Mouse (Mus musculus) lung, embryonic 14.5 days (tissue): Measurements from ENCODE around the gene Smim5. TPM values are rescaled to one million over a fixed set of nuclear protein-coding genes. Genes with fewer than 3 reads are reported as not detected.
A peak's percentile ranks its signal among the peaks of the same experiment; 100 is the strongest.

Experiments
- ATAC-seq: fragments of 200-750 bp; cut with Nextera tagmentation; 2 replicates; pipeline ENCODE4 v1.8.0; 2017; ENCODE audit warnings: mild to moderate bottlenecking, moderate TSS enrichment, moderate library complexity; ENCODE audit not compliant: insufficient read depth
- DNase-seq: peaks from one replicate; pipeline ENCODE4 v3.0.0-alpha.2; 2015
- H3K27ac ChIP-seq: fragments of 300-500 bp; sonication (generic); 2 replicates; pipeline ENCODE4 v1.5.1; 2014; ENCODE audit warnings: low read depth, mild to moderate bottlenecking, moderate library complexity
- H3K27me3 ChIP-seq: fragments of 300-500 bp; sonication (generic); 2 replicates; pipeline ENCODE4 v1.6.1; 2014; ENCODE audit warnings: low read length, control low read depth; ENCODE audit not compliant: insufficient read depth
- H3K36me3 ChIP-seq: fragments of 300-500 bp; sonication (generic); 2 replicates; pipeline ENCODE4 v1.6.1; 2014; ENCODE audit warnings: control low read depth; ENCODE audit not compliant: insufficient read depth
- H3K4me1 ChIP-seq: fragments of 300-500 bp; sonication (generic); 2 replicates; pipeline ENCODE4 v1.6.1; 2014; ENCODE audit warnings: antibody characterized with exemption, control low read depth; ENCODE audit not compliant: insufficient read depth
- H3K4me2 ChIP-seq: fragments of 300-500 bp; sonication (generic); 2 replicates; pipeline ENCODE4 v1.6.1; 2014; ENCODE audit warnings: mild to moderate bottlenecking
- H3K4me3 ChIP-seq: fragments of 300-500 bp; sonication (generic); 2 replicates; pipeline ENCODE4 v1.5.1; 2014; ENCODE audit warnings: low read depth, low read length
- H3K9ac ChIP-seq: fragments of 300-500 bp; sonication (generic); 2 replicates; pipeline ENCODE4 v1.6.1; 2014
- H3K9me3 ChIP-seq: fragments of 300-500 bp; sonication (generic); 2 replicates; pipeline ENCODE4 v1.6.1; 2016; ENCODE audit warnings: low read depth, low read length, control low read depth
- CTCF ChIP-seq: IDR thresholded peaks from 2 replicates; pipeline ENCODE4 v1.5.1; 2016; ENCODE audit warnings: antibody characterized with exemption, low read depth
- WGBS: fragments of 180-500 bp; shearing (Covaris S2); extraction: QIAGEN DNeasy Blood & Tissue Kit; methylation state at CpG from one replicate; pipeline ENCODE4 v1.1.7; 2014; 5-methylcytosine and 5-hydroxymethylcytosine counted together
- polyA plus RNA-seq: library from polyadenylated mRNA; unstranded; fragments of >200 nt; fragmentation: Nextera tagmentation; extraction: Ambion mirVana; gene quantifications from 2 replicates; pipeline ENCODE4 v1.2.1, GENCODE M21; 2014

Gene Smim5
- polyA plus RNA-seq, 1 experiment from 2014 or later: 1.9 TPM

DNA sequence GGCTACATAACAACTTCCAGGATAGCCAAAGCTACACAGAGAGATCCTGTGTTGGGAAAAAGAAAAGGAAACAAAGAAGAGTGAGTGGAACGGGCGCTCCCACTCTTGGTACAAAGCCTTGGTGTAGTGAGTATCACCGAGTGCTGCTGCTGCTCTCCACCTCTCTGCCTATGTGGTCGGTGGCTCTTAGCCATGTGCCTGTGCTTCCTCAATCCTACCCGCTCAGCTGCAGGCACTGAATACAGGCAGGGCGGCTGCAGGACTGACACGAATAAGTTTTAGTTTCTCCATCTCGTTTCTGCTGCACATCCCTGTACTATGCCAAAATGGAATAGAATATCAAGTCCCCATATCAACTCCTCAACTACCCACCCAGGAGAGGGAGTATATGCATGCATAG is 29.3 kb downstream of the Smim5 start:
- no peak for TF ChIP-seq CTCF
- H3K4me1 ChIP-seq: peaks cover 7% of the 10 kb centered on the region; the same call in 1 of the 2 replicates
- no peaks in the 10 kb centered on the region for H3K27me3 ChIP-seq
- ATAC-seq (no peak), DNase-seq (no peak)
- 83% methylated on average over 8 of the region's 8 CpGs for WGBS
- no peak overlapping the region for H3K9ac ChIP-seq
- no peak overlapping the region for H3K4me3 ChIP-seq
- no peak overlapping the region for H3K4me2 ChIP-seq
- no peak overlapping the region for H3K27ac ChIP-seq
- peaks cover 26% of the 10 kb centered on the region; the same call in 1 of the 2 replicates for H3K36me3 ChIP-seq
- no peaks in the 10 kb centered on the region for H3K9me3 ChIP-seq

DNA sequence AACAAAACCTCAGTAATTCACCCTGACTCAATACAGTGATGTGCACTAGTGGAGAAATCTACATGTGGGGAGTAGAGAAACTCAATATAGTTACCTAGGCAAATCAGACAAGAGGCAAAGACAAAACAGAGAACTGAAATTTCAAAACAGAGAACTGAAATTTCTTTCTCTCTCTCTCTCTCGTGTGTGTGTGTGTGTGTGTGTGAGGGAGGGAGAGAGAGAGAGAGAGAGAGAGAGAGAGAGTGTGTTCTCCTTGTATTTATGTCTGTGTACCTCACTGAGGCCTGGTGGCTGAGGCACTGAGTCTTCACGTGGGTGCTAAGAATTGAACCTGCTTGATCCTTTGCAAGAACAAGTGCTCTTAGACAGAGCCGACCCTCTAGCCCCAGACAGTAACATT is 30.1 kb downstream of the Smim5 start:
- DNase-seq (no peak), ATAC-seq (no peak)
- no peak overlapping the region for H3K4me2 ChIP-seq
- no peaks in the 10 kb centered on the region for H3K9me3 ChIP-seq
- H3K4me1 ChIP-seq: peaks cover 11% of the 10 kb centered on the region; the same call in 1 of the 2 replicates
- 59% methylated on average over 2 of the region's 3 CpGs for WGBS
- H3K4me3 ChIP-seq: no peak overlapping the region
- no peaks in the 10 kb centered on the region for H3K27me3 ChIP-seq
- peaks cover 24% of the 10 kb centered on the region; the same call in 1 of the 2 replicates for H3K36me3 ChIP-seq
- H3K9ac ChIP-seq: no peak overlapping the region
- H3K27ac ChIP-seq: no peak overlapping the region
- no peak for TF ChIP-seq CTCF

DNA sequence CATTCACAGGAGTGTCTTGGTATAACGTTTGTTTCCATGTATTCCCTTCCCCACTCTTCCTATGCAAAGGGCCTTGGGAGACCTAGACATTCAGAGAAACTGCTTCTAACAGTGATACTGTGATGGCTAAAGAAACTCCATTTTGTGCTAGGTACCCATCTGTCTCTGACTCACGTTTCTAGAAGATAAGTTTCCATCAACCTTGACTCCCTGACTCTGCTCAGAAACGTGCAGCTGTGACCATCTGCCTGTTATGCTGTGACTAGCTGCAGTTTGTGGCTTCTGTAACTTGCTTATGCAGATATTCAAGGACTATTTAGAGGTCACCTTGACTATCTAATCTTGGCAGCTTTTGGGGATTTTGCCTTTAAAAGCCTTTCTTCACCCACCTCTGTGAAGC is 31.5 kb downstream of the Smim5 start:
- DNase-seq (no peak), ATAC-seq (no peak)
- TF ChIP-seq CTCF: no peak
- H3K4me1 ChIP-seq: peaks cover 11% of the 10 kb centered on the region; the same call in 1 of the 2 replicates
- no peaks in the 10 kb centered on the region for H3K9me3 ChIP-seq
- no peak overlapping the region for H3K27ac ChIP-seq
- WGBS: 60% methylated on average over 3 of the region's 3 CpGs
- no peak overlapping the region for H3K4me3 ChIP-seq
- H3K4me2 ChIP-seq: no peak overlapping the region
- no peaks in the 10 kb centered on the region for H3K27me3 ChIP-seq
- no peak overlapping the region for H3K9ac ChIP-seq
- H3K36me3 ChIP-seq: peaks cover 26% of the 10 kb centered on the region

DNA sequence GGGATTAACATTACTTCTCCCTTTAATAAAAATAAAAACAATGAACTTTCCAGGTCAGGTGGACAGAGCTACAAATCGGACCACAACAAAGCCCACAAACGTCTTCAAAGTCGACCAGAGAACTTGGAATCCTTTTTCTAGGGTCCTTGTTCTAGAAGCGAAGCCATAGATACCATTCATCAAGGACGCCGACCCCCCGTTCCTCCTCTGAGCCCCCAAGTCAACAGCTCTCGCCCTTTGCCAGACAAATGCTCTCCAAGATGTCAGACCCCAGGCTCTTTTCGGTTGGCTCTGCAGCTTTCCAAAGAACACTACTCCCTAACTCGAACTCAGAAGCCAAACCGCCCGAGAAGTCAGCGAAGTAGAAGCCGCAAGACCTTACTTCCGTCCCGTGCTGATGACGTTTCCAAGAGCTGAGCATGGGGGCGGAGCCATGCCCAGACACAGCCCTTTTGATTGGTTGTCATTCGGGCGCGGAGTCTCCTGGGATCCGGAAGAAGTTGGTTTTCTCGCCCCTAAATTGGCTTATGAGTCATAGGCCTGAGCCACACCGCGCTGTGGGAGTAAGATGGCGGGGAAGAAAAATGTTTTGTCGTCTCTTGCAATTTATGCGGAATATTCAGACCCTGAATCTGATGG is 33.5 kb downstream of the Smim5 start, which contains the start of the genes Sap30bp and Recql5:
Gene Sap30bp (plus strand): TSS at position 175 of the 639 bp plus-strand sequence.
Gene Recql5 (minus strand): TSS at position 370 of the 639 bp plus-strand sequence.
- peak within 1 kb of the TSS; percentile 94 for H3K4me2 ChIP-seq
- under 1% methylated on average over 28 of the region's 28 CpGs for WGBS
- H3K9ac ChIP-seq: peak within 1 kb of the TSS; percentile 74
- peak; percentile 100 for ATAC-seq
- no peaks in the 10 kb centered on the region for H3K9me3 ChIP-seq
- H3K27ac ChIP-seq: no peak within 1 kb of the TSS
- H3K27me3 ChIP-seq: no peaks in the 10 kb centered on the region
- H3K4me1 ChIP-seq: peaks cover 11% of the 10 kb centered on the region; the same call in 1 of the 2 replicates
- H3K4me3 ChIP-seq: peak within 1 kb of the TSS; percentile 86
- DNase-seq: peak; percentile 100
- no peak for TF ChIP-seq CTCF
- H3K36me3 ChIP-seq: peaks cover 36% of the 10 kb centered on the region

DNA sequence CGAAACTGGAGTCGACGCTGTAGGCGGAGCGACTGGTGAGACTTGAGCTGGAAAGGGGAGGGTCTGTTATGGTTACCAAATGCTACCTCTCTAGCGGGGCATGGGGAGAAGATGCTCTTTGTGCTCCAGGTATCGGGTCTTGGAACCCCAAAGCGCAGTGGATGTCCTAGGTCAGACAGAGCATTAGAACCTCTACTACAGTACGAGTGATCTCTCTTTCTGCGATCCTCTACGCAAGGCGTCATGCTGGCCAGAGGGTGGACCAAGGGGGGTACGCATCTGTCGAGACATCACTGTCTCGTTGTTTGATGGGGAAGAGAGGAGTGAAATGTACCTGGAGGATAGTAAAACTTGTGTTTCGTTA is 34.0 kb downstream of the Smim5 start:
- no peak for DNase-seq
- peak overlapping the region; percentile 82 for H3K4me2 ChIP-seq

DNA sequence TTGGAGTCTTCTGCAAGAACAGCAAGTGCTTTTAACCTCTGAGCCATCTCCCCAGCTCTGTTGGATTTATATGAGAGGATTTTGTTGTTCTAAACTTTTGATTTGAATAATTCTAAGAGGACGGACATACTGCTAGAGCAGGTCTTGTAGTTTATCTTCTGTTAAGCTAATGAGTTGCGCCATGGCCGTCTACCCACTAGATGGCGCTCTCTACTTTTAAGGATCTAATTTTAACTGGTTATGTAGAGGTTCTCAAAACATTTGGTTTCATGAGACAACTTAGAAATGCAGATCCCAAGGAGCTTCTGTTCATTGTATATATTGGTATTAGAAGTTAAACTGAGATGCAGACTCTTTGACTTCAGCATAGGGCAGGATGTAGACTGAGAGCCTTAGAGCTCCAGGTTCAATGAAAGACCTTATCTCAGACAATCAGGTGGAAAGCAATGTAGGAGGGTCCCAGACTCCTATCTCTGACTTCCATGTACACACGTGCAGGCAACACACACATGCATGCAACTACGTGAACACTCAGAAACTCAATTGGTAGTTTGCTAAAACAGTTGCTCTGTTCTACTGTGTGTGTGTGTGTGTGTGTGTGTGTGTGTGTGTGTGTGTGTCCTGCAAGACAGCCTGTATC is 40.0 kb downstream of the Smim5 start:
- ATAC-seq: no peak
- peak; percentile 93 for DNase-seq
- Histone ChIP-seq H3K4me2 (no peak overlapping the region), H3K36me3 (peaks cover 80% of the 10 kb centered on the region), H3K27ac (no peak overlapping the region), H3K4me3 (no peak overlapping the region), H3K9ac (no peak overlapping the region), H3K27me3 (no peaks in the 10 kb centered on the region), H3K9me3 (no peaks in the 10 kb centered on the region), H3K4me1 (0 out of 2 replicates have a peak, but pooled peaks cover under 1% of the 10 kb centered on the region)
- peak; percentile 84 for TF ChIP-seq CTCF
- WGBS: 29% methylated on average over 6 of the region's 6 CpGs

More for the DNA sequence above, 34.0 kb downstream of the Smim5 start:
- peak; percentile 61 for ATAC-seq
- WGBS: under 1% methylated on average over 16 of the region's 16 CpGs
- peak overlapping the region; percentile 86 for H3K4me3 ChIP-seq
- H3K27me3 ChIP-seq: no peaks in the 10 kb centered on the region
- H3K9ac ChIP-seq: peak overlapping the region; percentile 74
- peaks cover 11% of the 10 kb centered on the region; the same call in 1 of the 2 replicates for H3K4me1 ChIP-seq
- H3K36me3 ChIP-seq: peaks cover 39% of the 10 kb centered on the region
- TF ChIP-seq CTCF: no peak
- no peaks in the 10 kb centered on the region for H3K9me3 ChIP-seq
- H3K27ac ChIP-seq: no peak overlapping the region

DNA sequence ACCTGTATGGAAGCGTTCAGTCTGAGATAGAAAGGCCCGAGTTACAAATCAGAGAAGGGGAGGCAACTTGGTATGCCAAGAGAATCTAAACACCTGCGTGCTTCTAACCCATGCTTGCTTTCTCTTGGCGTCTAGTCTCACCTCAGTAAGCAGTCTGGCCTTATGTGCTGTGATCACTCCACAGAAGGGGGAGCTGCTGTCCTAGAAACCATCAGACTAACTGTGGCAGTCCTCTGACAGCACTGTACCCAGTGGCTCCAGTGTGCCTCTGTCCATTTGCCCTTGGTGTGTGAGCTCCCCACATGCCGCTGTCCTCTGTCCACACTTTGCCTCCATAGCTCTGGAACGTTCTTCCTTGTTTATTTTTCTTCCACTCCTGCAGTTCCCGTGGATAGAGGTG is 42.2 kb downstream of the Smim5 start:
- no peak for TF ChIP-seq CTCF
- DNase-seq: no peak

More for the DNA sequence above, 42.2 kb downstream of the Smim5 start:
- WGBS: 67% methylated on average over 7 of the region's 7 CpGs
- no peaks in the 10 kb centered on the region for H3K4me1 ChIP-seq
- no peak overlapping the region for H3K27ac ChIP-seq
- ATAC-seq: no peak
- no peaks in the 10 kb centered on the region for H3K27me3 ChIP-seq
- no peak overlapping the region for H3K4me2 ChIP-seq
- no peaks in the 10 kb centered on the region for H3K9me3 ChIP-seq
- peaks cover 83% of the 10 kb centered on the region for H3K36me3 ChIP-seq
- H3K4me3 ChIP-seq: no peak overlapping the region
- H3K9ac ChIP-seq: no peak overlapping the region
